Mouse (Mus musculus): ENCODE measurements at regions not wholly inside any gene's neighbourhood (a gene's known extent, or its start where the extent isn't known, plus 50 kb on each side); places are given as distances from the start of the nearest gene placed in this dataset.

DNA sequence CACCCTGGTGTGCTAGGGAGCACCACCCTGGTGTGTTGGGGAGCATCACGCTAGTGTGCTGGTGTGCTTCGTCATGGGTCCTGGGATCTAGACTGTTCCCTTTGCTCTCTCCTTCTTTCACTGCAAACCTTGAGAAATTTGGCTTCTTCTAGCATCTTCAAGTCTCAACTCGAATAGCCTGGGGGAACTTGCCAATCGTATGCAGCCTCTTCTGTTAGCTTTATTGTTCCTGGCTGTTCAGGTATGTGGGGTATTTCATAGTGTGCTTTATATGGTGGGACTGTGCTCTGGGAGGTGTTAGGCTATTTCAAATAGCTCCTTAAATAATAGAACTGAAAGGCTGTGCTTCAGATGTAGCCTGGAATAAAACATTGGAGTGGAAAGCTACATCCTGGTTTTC lies 135.7 kb upstream of the Pkn2 start:
- TF ChIP-seq CTCF (IDR thresholded peaks at IDR 0.05; ENCODE audit: low read depth) (no peak), EP300 (IDR thresholded peaks at IDR 0.05; ENCODE audit: low read depth) (no peak)
